Mouse (Mus musculus) stomach, postnatal 0 days (tissue): ENCODE results near the gene Fndc9.

Experiments
- CTCF ChIP-seq: IDR thresholded peaks from 2 replicates; pipeline ENCODE4 v1.5.1; 2016; ENCODE audit warnings: antibody characterized with exemption, low read depth, mild to moderate bottlenecking, moderate library complexity
- EP300 ChIP-seq: optimal IDR thresholded peaks from 2 replicates; pipeline ENCODE3; 2016; ENCODE audit warnings: antibody characterized with exemption

- TF ChIP-seq CTCF (no peak), EP300 (no peak)
These were observed 17.6 kb upstream of the Fndc9 start for GRCm38 (mm10) chr11:46217686-46218085.
